Mouse (Mus musculus): Measurements from ENCODE around the gene Pla2g12a. TPM values are rescaled to one million over a fixed set of nuclear protein-coding genes. Genes with fewer than 3 reads are reported as not detected.

Gene Pla2g12a
- total RNA-seq, 2 experiments from 2014 or later: 86.2 to 154 TPM

DNA sequence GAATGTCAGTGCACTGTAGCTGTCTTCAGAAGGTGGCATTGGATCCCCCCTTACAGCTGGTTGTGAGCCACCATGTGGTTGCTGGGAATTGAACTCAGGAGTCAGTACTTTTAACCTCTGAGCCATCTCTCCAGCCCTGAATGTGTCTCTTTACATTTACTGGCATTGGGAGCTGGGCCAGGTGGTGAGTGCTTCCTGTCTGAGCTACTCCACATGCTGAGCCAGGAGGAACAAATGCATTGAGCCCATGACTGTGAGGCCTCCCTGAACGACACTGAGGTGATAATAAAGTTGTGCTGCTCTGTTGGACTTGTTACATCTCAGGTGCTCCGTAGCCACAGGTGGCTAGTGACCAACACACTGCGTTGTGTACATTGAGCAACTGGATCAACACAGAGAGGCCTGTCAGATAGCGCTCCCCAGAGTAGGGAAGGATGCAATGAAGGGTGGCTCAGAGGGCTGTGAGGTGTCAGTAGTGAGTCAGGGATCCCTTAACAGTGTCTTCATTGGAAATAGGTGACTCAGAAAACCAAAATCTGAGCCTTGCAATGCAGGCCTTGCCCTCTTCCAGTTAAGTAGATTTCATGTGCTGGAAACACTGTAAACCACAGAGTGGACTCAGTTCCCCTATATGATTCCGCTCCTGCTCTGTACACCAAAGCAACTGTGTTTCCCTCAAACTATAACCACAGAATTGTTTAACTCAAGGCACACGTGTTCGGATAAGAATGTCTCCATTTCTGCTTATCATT, 26.2 kb downstream of the Pla2g12a start:
- intact Hi-C loops (cut with DNase I): no loop called here
- no peak overlapping the region for H3K27ac ChIP-seq
- TF ChIP-seq CTCF (IDR thresholded peaks at IDR 0.05): no peak
- no peak for DNase-seq
- no peak overlapping the region for H3K4me3 ChIP-seq

DNA sequence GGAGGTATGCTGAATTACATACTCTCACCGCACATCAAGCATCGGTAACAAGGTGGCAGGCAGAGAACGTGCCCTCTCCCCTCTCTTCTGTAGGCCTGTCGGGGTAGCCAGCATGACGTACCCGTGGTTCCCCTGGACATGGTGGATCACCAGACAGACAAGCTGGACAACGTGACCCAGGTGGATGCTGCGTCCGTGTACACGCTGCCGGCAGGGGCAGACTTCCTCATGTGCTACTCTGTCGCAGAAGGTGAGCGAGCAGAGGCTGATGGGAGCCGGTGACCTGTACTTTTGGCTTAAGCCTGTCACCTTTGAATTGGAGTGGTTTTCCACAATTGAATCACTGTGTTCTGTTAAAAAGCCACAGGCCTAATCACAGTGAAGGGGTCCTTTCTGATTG, 33.6 kb downstream of the Pla2g12a start:
- intact Hi-C loops (cut with DNase I): no loop called here
- no peak for DNase-seq
- no peak overlapping the region for H3K27ac ChIP-seq
- no peak overlapping the region for H3K4me3 ChIP-seq
- TF ChIP-seq CTCF (IDR thresholded peaks at IDR 0.05): no peak

DNA sequence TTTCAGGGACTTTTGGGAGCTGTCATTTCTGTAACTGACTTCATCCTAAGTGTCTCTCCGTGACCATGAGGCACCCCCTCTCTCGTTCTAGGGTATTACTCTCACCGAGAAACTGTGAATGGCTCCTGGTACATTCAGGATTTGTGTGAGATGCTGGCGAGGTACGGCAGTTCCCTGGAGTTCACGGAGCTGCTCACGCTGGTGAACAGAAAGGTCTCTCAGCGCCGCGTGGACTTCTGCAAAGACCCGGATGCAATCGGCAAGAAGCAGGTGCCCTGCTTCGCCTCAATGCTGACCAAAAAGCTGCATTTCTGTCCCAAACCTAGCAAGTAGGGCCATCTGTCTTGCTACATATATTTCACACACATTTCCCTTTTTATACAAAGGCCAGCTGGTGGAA, 34.8 kb downstream of the Pla2g12a start:
- no peak for TF ChIP-seq CTCF (IDR thresholded peaks at IDR 0.05)
- no peak for DNase-seq
- Histone ChIP-seq H3K4me3 (no peak overlapping the region), H3K27ac (no peak overlapping the region)
- intact Hi-C loops (cut with DNase I): no loop called here

DNA sequence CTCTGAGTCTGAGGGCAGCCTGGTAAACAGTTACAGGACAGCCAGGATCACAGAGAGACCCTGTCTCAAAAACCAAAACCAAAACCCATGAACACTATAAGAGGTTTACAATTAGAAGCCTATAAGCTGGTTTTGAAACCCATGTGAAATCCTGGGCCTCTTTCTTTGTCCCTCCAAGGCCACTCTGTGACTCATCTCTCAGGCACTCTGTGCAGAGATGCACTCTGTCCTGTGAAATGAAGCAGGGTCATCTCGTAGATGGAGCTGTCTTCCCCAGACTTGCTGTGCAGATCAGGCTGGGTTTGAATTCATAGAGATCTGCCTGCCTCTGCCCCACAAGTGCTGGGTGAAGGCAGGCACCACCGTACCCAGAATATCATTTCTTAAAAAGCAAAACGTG, 39.0 kb downstream of the Pla2g12a start:
- no peak overlapping the region for H3K4me3 ChIP-seq
- no peak for TF ChIP-seq CTCF (IDR thresholded peaks at IDR 0.05)
- intact Hi-C loops (cut with DNase I): no loop called here
- no peak for DNase-seq
- no peak overlapping the region for H3K27ac ChIP-seq

DNA sequence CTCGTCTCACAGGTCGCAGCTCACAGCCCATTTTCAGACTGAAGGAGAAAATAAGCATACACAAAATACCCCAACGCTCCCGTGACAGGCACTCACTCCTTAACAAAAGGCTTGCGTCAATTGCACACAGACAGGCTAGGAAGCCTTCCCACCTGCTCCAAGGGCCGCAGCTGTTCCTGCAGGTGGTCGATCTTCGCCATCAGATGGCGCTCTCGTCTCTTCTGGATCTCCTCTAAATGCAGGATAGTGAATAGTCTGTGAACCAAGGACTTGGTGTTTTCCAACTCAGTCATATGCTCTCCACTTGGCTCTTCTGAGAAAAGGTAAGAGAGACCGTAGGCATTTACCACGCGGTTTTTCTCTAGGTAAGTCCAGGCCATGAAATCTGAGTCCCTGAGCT, 40.0 kb downstream of the Pla2g12a start:
- Histone ChIP-seq H3K27ac (no peak overlapping the region), H3K4me3 (no peak overlapping the region)
- intact Hi-C loops (cut with DNase I): loop anchor here (1.0 kb wide), 1 partner anchor 161 kb away; no protein-coding TSS in a partner anchor
- TF ChIP-seq CTCF (IDR thresholded peaks at IDR 0.05): peak; percentile 84
- DNase-seq: peak; percentile 73

DNA sequence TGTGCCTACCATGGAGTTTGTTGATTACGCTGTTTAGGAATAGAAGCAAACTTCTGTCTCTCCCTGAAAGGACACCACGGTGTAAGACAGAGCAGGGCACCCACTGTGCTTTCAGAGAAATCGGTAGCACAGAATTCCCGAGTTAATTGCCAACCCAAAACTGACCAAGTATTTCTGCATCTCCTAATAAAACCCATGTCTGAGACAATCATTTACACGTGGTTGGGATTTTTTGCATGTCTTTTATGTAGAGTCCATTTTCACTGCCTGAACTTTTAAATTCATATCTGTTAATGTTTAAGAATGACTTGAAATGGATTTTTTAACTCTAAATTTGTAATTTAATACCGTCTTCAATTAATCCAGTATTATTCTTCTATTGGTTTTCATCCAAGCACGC, 45.2 kb downstream of the Pla2g12a start:
- DNase-seq: no peak
- TF ChIP-seq CTCF (IDR thresholded peaks at IDR 0.05): no peak
- intact Hi-C loops (cut with DNase I): no loop called here
- Histone ChIP-seq H3K4me3 (no peak overlapping the region), H3K27ac (no peak overlapping the region)

DNA sequence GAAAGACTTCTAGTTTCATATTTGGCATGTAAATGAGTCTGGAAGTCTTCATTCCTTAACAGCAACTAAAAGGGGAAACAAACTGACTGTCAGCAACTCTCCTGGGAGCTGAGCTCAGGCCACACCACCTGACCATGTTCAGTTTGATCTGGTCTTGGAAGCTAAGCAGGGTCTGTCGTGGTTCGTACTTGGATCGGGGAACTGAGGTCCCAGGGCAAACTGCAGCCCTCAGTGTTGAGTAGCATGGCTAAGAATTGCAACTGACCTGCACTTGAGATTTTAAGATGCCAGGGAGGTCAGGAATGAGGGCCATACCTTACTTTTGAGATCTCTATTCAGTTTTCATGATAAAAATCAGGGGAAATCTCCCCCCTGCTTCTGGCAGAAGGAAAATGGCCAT, 47.5 kb downstream of the Pla2g12a start:
- Histone ChIP-seq H3K4me3 (no peak overlapping the region), H3K27ac (no peak overlapping the region)
- intact Hi-C loops (cut with DNase I): no loop called here
- no peak for DNase-seq
- no peak for TF ChIP-seq CTCF (IDR thresholded peaks at IDR 0.05)

DNA sequence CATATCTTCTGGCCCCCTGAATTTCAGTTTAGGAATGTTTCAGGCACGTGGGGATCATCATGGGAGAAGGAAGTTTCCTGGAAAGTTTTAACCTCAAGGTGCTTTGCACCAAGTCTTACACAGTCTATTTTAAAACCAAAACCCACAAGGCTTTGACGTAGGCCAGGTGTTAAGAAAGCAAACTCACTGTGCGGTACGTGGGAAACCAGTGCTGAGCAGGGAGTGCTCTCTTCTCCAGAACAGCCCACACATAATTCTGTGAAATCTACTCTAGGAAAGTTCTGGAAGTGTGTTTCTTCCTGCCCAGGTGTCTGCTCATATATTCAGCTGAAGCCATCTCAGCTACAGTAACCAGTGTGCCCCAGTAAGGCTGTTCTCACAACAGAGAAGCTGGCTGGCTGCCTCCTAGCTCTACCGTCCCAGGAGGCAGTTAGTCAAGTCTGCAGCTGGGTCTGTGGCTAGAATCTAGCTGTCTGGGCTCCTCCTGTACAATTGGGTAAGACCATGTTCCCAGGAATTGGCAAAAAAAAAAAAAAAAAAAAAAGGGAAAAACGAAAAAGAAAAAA, 51.9 kb downstream of the Pla2g12a start:
- TF ChIP-seq CTCF (IDR thresholded peaks at IDR 0.05): no peak
- intact Hi-C loops (cut with DNase I): no loop called here
- H3K27ac ChIP-seq: no peak overlapping the region
- H3K4me3 ChIP-seq: no peak overlapping the region
- DNase-seq: peak; percentile 63

DNA sequence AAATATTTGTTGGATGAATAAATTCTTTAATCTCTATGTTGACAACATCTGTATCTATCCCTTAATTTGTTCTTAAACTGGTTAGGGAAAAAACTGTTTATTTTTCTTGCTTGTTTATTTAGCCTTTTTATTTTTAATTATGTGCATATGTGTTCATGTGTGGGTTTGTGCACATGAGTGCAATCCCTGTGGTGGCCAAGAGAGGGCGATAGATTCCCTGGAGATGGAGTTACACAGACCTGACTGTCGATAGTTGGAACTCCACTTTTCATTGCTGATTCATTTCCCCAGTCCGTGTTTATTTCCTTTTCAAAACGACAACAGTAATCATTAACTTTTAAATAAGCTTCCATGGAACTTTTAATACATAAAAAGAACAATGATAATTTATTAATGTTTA, 54.0 kb downstream of the Pla2g12a start:
- no peak for DNase-seq
- H3K4me3 ChIP-seq: no peak overlapping the region
- intact Hi-C loops (cut with DNase I): no loop called here
- TF ChIP-seq CTCF (IDR thresholded peaks at IDR 0.05): peak; percentile 43
- no peak overlapping the region for H3K27ac ChIP-seq

DNA sequence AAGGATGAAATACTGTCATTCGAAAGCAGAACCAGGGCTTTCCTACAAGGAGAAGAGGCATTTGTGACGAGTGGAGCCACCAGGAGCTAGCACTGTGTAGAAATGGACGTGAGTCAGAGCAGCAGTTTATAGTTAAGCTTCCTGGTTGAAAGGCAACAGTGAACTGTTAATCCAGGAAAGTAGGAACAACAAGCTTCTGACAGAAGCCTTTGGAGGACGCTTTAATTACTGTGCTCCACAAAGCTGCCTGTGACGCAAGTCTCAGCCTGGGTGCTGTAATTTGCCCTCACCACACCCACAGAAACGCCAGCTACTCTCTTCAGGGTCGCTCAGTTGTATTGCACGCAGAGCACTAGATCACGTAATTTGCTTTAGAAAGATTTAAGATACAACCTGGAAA, 58.2 kb downstream of the Pla2g12a start:
- no peak for DNase-seq
- intact Hi-C loops (cut with DNase I): no loop called here
- H3K27ac ChIP-seq: no peak overlapping the region
- H3K4me3 ChIP-seq: no peak overlapping the region
- TF ChIP-seq CTCF (IDR thresholded peaks at IDR 0.05): no peak

DNA sequence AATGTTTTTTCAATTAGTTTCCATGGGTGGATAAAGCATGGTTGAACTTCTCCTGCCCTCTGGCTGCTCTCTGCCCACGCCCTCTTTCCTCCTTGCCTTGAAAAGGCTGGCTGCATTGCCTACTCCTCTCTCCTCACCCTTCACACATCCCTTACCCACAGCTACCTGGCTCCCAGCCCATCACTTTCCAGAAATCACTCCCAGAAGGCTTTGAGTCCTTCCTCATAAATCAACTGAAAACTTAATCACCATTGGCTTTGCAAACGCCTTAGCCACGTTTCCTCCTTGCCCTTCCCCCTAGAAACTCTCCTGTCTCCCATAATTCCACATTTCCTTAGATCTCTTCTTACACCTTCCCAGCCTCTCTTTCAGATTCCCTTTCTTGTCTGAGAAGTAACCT, 59.4 kb downstream of the Pla2g12a start:
- peak; percentile 18 for DNase-seq
- Histone ChIP-seq H3K4me3 (no peak overlapping the region), H3K27ac (no peak overlapping the region)
- TF ChIP-seq CTCF (IDR thresholded peaks at IDR 0.05): no peak
- intact Hi-C loops (cut with DNase I): no loop called here

DNA sequence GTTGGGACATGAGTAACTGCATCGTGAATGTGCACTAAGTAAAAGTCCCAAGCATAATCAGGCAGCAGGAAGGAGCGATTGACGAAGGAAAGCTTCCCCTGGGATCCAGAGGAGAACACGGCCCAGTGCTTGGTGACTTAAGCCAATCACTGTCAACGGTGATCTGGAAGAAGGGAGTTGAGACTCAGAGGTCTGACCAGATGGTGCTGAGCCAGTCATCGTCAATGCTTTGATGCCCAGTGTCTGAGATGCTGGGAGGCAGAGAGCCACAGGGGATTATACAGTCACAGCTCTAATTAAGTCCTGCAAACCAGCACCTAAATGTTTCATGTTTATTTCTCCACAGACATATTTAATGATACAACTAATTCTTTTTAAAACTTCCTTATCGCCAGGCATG, 60.7 kb downstream of the Pla2g12a start:
- no peak overlapping the region for H3K4me3 ChIP-seq
- no peak for TF ChIP-seq CTCF (IDR thresholded peaks at IDR 0.05)
- H3K27ac ChIP-seq: no peak overlapping the region
- intact Hi-C loops (cut with DNase I): no loop called here
- DNase-seq: no peak

DNA sequence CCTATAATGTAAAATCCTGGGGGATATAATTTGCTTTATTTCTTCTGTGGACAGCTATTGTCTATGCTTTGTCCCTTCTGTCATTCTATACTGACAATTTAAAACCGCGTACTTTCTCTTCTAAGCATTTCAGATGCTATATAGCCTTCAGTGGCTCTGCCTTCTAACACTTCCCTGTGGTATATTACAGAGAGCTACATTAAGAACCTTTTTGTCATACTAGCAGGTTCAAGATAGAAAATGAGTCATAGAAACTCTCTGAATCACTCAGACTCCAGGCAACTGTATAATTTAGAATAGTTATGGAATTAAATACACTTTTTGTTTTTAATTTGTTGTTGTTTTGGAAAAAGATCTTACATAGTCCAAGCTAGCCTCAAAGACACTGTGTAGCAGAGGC, 62.4 kb downstream of the Pla2g12a start:
- intact Hi-C loops (cut with DNase I): no loop called here
- Histone ChIP-seq H3K4me3 (no peak overlapping the region), H3K27ac (no peak overlapping the region)

DNA sequence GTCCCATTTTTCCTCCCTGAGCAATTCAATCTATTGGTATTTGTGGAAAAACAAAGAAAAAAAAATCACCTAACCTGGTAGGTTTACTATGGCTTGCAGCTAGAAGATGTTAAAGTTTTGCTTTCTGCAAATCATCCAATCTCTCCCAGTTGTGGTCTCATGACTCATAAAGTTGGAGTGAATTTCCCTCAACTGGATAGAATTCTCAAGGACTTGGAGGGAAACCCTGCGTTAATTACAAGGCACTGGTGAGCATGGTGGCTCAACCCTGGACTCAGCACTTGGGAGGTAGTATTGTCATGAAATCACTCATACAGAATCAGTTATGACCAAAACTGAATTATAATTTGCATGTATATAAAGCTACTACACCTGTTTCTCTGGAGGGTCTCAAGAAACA, 62.9 kb downstream of the Pla2g12a start:
- no peak for DNase-seq
- no peak overlapping the region for H3K27ac ChIP-seq
- intact Hi-C loops (cut with DNase I): no loop called here
- TF ChIP-seq CTCF (IDR thresholded peaks at IDR 0.05): no peak
- no peak overlapping the region for H3K4me3 ChIP-seq

More for the DNA sequence above, 62.4 kb downstream of the Pla2g12a start:
- DNase-seq: no peak
- TF ChIP-seq CTCF (IDR thresholded peaks at IDR 0.05): no peak
